Mouse (Mus musculus) CD4-positive, CD25-positive, alpha-beta regulatory T cell, adult 4 months (primary cell): Measurements from ENCODE around the gene Cers2. TPM values are rescaled to one million over a fixed set of nuclear protein-coding genes. Genes with fewer than 3 reads are reported as not detected.

Experiments
- polyA plus RNA-seq, 2 experiments: library from polyadenylated mRNA; unstranded; fragments of 100-300 nt; shearing (Covaris generic); gene quantifications; one replicate each; pipeline ENCODE4 v1.2.1; 2017

Cers2 gene
- polyA plus RNA-seq, 2 experiments from 2014 or later: 168 to 244 TPM

Other genes with a start within 250 kb of the Cers2 start
- 10 to 100 TPM; 13.4 to 14.3 TPM for gene Pip5k1a, start 207.9 kb upstream of the Cers2 start, polyA plus RNA-seq
- 10 to 100 TPM; 64.3 to 69.5 TPM for gene Vps72, start 203.8 kb upstream of the Cers2 start, polyA plus RNA-seq
- 1 to 10 TPM; 2.5 TPM for gene Tmod4, start 190.3 kb upstream of the Cers2 start, polyA plus RNA-seq
- gene Scnm1, start 180.8 kb upstream of the Cers2 start, polyA plus RNA-seq: 100 to 1,000 TPM; 110 TPM
- gene Lysmd1, start 180.7 kb upstream of the Cers2 start, polyA plus RNA-seq: 10 to 100 TPM; 25.4 to 43.9 TPM
- gene Tnfaip8l2, start 172.4 kb upstream of the Cers2 start, polyA plus RNA-seq: 100 to 1,000 TPM; 238 to 312 TPM
- under 1 TPM in 1 of 2 experiments, not detected in 1; 0.08 TPM for gene Sema6c, start 154.3 kb upstream of the Cers2 start, polyA plus RNA-seq
- 10 to 100 TPM; 31.0 to 37.1 TPM for gene Gabpb2, start 96.9 kb upstream of the Cers2 start, polyA plus RNA-seq
- gene Cdc42se1, start 86.1 kb upstream of the Cers2 start, polyA plus RNA-seq: 100 to 1,000 TPM; 218 to 256 TPM
- 10 to 100 TPM; 19.0 to 24.1 TPM for gene Mllt11, start 82.6 kb upstream of the Cers2 start, polyA plus RNA-seq
- 1 to 10 TPM in 1 of 2 experiments, under 1 TPM in 1; 0.65 to 1.1 TPM for gene Gm128, start 73.2 kb upstream of the Cers2 start, polyA plus RNA-seq
- gene Bnipl, start 63.6 kb upstream of the Cers2 start, polyA plus RNA-seq: not detected
- 10 to 100 TPM; 22.1 to 25.3 TPM for gene Mindy1, start 33.4 kb upstream of the Cers2 start, polyA plus RNA-seq
- gene Prune1, start 32.7 kb upstream of the Cers2 start, polyA plus RNA-seq: 10 to 100 TPM in 1 of 2 experiments, 1 to 10 TPM in 1; 6.3 to 10.1 TPM
- gene Anxa9, start 7.6 kb upstream of the Cers2 start, polyA plus RNA-seq: 1 to 10 TPM in 1 of 2 experiments, under 1 TPM in 1; 0.42 to 1.1 TPM
- gene Setdb1, start 42.4 kb downstream of the Cers2 start, polyA plus RNA-seq: 10 to 100 TPM; 20.2 to 26.6 TPM
- not detected for gene 4930558C23Rik, start 88.0 kb downstream of the Cers2 start, polyA plus RNA-seq
- gene Arnt, start 119.6 kb downstream of the Cers2 start, polyA plus RNA-seq: 10 to 100 TPM; 38.3 to 49.0 TPM
- gene Ctsk, start 184.5 kb downstream of the Cers2 start, polyA plus RNA-seq: 1 to 10 TPM in 1 of 2 experiments, not detected in 1; 1.1 TPM
- gene Ctss, start 212.0 kb downstream of the Cers2 start, polyA plus RNA-seq: 100 to 1,000 TPM; 433 to 466 TPM
- not detected for gene Hormad1, start 244.9 kb downstream of the Cers2 start, polyA plus RNA-seq